Mouse (Mus musculus) kidney, adult 2 months (tissue): ENCODE data around the gene Polr1b.

Experiments
- CTCF ChIP-seq: fragments of 200-500 bp; conservative IDR thresholded peaks from 2 replicates; pipeline ENCODE4 v1.5.1; 2011; ENCODE audit warnings: low read depth, mild to moderate bottlenecking, control low read depth, low read length, moderate library complexity, mixed read lengths; ENCODE audit not compliant: insufficient read depth, insufficient read length
- POLR2A ChIP-seq: fragments of 200-500 bp; IDR thresholded peaks from one replicate; pipeline ENCODE4 v1.6.1; 2011; ENCODE audit warnings: low read depth, low read length, control low read depth

DNA sequence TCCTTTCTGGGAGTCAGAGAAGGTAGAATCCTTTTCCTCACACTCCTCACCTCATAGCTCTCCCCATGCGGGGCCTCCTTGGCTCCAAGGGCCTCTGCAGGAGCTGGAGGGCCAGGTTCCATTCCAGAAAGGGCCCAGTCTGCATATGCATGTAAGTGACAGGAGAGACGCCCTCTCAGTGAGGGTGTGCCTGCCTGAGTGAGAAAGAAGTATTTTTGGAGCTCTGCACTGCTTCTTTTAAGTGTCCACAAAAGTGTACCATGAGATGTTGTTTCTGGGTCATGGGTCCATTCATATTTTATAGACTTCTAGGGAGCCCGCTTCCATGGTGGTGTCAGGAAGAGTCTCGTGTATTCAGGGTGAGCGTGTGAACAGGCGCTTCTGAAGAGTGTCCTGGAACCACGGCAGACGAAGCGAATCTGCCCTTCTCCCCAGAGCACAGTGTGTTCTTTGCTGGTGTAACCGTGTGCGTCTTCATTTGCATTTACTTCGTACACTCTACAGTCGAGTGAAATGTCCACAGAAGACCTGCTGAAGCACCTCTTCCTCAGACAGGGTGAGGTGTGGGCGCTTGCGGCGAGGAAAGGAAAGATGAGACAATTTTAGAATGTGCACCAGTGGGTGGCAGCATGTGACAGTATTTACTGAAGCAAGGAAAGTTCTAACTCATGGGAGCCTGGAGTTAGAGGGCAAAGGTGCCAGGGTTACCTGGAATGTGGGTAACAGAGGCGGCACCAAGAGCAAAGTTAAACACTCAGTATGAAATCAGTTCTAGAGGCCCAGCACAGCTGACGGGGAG, 6.7 kb upstream of the Polr1b start:
- TF ChIP-seq POLR2A (no peak), CTCF (peak; percentile 52)
